Mouse (Mus musculus): Measurements from ENCODE around the gene Asxl2.
"Not testable (repeated sequence)": the region's sequence is repeated elsewhere in the genome, so short reads cannot be mapped to it uniquely, and the experiment has no call there.

The Asxl2 gene

GRCm38 (mm10) chr12:3426530-3427034, at the start of gene Asxl2:
Gene Asxl2 (plus strand): TSS chr12:3426857.
- peak; percentile 98 for DNase-seq (ENCODE audit: low read depth, low spot score)

- DNase-seq (ENCODE audit: low read depth, low spot score) = no peak
Measured at GRCm38 (mm10) chr12:3377190-3377589, 49.5 kb upstream of the Asxl2 start.

GRCm38 (mm10) chr12:3377755-3378154, 48.9 kb upstream of the Asxl2 start:
- no peak for DNase-seq (ENCODE audit: low read depth, low spot score)

GRCm38 (mm10) chr12:3384860-3385259, 41.8 kb upstream of the Asxl2 start:
- no peak for DNase-seq (ENCODE audit: low read depth, low spot score)

DNA sequence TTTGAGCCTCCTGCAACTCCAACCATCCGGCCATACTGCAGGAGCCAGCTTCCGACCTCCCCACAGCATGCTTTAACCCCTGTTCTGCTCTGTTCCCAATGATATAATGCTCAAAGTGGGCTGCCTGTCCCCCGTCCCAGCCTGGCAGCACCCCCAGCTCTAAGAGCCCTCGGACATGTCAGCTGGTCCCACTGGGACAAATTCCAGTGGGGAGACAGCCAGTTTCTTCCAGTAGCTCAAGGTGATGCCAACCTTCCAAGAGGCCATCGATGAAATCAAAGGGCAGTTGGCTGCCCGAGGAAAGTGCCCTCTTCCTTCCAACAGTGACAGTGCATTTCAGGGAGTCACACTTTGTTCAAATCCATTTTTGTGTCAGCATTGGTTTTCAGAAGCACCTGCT, 41.4 kb upstream of the Asxl2 start:
- no peak for DNase-seq (ENCODE audit: low read depth, low spot score)

DNA sequence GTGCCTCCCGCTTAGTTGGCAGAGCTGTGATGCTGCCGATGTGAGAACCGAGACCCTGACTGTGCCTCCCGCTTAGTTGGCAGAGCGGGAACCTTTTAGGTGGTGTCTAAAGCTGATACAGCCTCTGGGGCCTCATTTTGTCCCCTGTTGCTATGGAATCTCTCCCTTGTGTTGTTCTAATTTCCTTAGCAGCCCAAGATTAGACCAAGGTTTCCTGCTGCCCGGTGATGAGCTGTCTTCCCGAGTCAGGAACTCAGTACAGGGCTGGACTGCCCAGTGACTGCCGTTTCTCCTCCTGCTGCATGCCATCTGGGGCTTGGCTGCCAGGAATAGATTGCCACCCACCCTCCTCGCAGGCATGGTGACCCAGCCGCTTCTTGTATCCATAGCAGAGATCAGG, 40.7 kb upstream of the Asxl2 start:
- DNase-seq (ENCODE audit: low read depth, low spot score) = no peak

DNA sequence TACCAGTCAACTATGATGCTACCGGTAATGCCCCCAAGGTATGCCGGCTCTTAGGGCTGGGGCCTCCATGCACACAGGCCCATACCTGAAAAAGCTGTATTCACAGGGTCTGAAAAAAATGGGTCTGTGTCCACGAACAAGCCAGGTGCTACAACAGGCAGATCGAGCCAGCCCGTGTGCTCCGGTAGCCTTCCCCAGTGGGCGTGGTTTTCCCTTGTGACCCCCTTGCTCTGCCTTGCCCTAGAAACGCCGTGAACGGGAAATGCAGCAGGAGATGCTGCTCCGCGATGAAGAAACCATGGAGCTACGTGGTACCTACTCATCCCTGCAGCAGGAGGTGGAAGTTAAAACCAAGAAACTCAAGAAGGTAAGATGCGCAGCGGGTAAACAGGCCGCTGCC, 38.8 kb upstream of the Asxl2 start:
- no peak for DNase-seq (ENCODE audit: low read depth, low spot score)

- peak; percentile 44 for DNase-seq (ENCODE audit: low read depth, low spot score)
Measured at GRCm38 (mm10) chr12:3389394-3389793, 37.3 kb upstream of the Asxl2 start.

DNA sequence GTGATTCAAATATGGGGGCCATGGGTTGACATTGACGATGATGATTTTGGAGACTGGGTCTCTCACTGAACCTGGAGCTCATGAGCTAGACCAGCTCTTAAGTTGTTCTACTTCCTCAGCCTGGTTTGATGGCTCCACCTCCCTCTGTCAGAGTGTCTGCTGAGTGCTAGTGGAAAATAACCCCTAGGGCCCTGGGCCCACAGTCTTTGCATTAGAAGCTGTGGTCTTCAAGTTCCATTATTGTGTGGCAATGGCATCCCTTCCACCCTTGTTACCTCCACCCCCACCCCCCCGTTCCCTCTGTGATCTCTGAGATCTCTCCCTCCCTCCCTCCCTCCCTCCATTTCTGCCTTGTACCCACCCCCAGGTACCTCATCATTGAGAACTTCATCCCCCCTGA, 36.6 kb upstream of the Asxl2 start:
- no peak for DNase-seq (ENCODE audit: low read depth, low spot score)

DNA sequence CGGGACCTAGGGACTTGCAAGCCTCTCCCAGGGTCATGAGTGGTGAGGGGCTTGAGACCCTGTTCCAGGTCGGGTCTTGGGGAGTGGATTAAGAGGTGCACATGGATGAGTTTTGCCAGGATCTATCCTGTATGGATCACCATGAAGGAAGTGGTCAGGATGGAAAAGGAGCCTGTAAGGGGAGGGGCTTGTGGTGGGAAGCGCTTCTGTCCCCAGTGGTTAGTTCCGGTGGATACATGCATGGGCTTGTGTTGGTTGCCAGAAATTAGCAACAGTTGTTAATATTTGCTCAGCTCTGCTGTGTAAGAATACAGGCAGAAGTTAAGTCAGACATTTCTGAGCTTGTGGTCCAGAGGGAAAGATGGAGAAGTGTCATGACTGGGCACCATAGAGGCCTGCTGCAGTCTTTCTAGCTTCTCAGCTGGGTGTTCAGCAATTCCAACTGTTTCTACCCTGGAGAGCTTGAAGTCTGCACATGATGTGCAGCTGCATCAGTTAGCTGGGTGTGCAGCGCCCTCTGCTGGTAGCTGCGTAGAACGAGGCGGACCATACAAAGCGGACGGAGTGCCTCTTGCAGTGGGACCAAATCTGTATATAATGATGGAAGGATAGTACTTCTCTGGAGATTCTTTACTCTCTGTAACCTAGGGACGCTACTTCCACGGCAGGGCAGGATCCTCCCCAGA, 35.9 kb upstream of the Asxl2 start:
- peak; percentile 56 for DNase-seq (ENCODE audit: low read depth, low spot score)

DNA sequence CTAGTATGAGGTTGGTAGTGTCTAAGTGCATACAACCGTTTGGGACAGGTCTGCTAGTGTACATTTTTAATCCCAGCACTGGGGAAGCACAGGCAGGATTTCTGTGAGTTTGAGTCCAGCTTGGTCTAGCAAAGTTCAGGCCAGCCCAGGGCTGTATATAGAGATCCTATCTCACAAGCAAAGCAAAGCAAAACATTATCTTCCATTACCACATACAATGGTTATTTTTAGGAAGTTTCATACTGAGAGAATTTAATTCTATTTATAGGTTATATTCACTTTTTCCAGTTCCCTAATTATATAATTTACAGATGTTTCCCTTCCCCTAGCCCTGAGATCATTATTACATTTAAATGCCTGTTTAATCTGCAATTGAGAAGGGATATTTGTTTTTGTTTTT, 35.4 kb upstream of the Asxl2 start:
- no peak for DNase-seq (ENCODE audit: low read depth, low spot score)

DNA sequence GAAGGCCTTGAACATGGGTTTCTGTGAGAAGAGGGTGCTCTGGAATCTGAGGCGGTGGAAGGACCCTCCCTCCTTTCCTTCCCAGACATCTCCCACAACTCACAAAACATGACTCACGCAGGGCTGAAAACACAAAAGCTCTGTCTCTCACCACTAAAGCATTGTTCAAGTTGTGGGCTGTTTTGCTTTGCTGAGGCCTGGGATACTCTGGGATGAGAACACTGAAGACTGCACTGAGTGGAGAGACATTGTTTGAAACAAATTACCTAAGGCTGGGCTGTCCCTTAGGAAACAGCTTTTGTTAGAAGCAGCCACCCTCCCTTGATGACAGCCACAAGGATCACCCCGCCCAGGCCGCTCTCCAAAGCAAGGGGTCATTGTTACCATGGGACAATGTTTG, 33.5 kb upstream of the Asxl2 start:
- DNase-seq (ENCODE audit: low read depth, low spot score) = no peak

- no peak for DNase-seq (ENCODE audit: low read depth, low spot score)
Measured at GRCm38 (mm10) chr12:3396931-3397330, 29.7 kb upstream of the Asxl2 start.

DNA sequence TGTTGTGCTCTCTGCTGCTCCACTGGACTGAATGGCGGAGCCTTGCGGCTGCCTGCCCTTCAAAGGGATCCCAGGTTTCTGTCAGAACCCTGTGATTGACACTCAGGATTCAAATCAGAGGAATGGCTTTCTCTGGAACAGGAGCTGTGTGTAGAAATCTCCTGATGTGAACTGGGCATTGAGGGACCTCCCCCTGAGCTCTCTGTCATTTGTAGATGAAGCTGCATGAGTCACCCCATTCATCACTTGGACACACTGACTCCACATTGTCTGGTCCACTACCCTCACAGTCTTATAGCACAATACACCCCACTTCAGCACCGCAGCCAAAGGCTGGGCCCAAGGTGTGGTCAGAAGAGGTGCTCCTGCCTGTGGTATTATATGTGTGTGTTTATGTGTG, 21.0 kb upstream of the Asxl2 start:
- not testable (repeated sequence) for DNase-seq (ENCODE audit: low read depth, low spot score)

DNA sequence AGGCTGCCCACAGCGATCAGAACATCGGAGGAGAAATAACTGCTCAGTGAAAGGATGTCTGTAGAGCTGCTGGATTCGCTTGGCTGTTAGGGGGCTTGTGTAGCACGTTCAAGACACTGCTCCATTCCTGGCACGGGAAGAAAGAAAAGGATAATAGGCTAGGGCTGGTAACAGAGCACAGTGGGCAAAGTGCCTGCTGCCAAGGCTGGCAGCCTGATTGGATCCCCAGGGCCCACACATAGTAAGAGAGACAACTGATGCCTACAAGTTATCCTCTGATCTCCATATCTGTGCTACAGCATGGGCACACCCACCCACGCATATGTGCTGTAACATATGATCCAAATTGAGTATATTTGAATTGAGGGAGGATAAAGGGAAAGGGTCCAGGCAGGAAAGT, 20.1 kb upstream of the Asxl2 start:
- DNase-seq (ENCODE audit: low read depth, low spot score) = no peak

DNA sequence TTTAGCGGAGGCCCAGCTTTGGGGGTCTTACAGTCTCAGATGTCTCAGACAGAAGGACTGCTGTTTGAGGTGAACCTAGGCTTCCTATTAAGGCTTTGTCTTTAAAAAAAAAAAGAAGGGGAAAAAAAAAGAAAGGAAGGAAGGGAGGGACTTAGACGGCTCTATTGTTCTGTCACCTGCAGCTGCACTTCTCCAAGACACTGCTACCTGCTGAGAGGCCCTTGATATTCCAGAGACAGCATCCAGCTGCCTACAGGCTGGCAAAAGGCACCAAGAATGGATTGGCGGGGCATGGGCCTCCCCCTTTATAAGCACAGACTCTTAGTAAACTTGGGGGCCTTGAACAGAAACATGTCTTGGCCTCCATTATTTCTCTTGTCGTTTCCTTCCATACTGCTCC, 11.7 kb upstream of the Asxl2 start:
- no peak for DNase-seq (ENCODE audit: low read depth, low spot score)

- no peak for DNase-seq (ENCODE audit: low read depth, low spot score)
Measured at GRCm38 (mm10) chr12:3418761-3419160, 7.9 kb upstream of the Asxl2 start.

- DNase-seq (ENCODE audit: low read depth, low spot score) = no peak
Measured at GRCm38 (mm10) chr12:3420519-3420918, 6.1 kb upstream of the Asxl2 start.

DNA sequence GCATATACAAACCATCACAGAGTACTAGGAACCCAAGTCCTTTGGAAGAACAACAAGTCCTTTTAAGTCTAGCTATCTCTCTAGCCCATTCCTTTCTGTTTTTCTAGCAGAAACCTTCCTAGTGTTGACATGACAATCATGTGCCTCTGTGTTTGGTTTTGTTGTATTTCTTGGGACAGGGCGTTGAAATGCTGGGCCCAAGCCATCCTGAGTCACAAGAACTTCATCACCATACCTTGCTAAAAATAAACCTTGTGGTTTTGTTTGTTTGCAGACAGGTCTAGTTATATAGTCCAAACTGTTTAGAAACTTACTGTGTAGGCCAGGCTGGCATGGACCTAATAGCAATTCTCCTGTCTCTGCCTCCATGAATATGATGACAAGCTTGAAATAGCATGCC, 3.9 kb upstream of the Asxl2 start:
- no peak for DNase-seq (ENCODE audit: low read depth, low spot score)

GRCm38 (mm10) chr12:3424179-3424578, 2.5 kb upstream of the Asxl2 start:
- no peak for DNase-seq (ENCODE audit: low read depth, low spot score)

DNA sequence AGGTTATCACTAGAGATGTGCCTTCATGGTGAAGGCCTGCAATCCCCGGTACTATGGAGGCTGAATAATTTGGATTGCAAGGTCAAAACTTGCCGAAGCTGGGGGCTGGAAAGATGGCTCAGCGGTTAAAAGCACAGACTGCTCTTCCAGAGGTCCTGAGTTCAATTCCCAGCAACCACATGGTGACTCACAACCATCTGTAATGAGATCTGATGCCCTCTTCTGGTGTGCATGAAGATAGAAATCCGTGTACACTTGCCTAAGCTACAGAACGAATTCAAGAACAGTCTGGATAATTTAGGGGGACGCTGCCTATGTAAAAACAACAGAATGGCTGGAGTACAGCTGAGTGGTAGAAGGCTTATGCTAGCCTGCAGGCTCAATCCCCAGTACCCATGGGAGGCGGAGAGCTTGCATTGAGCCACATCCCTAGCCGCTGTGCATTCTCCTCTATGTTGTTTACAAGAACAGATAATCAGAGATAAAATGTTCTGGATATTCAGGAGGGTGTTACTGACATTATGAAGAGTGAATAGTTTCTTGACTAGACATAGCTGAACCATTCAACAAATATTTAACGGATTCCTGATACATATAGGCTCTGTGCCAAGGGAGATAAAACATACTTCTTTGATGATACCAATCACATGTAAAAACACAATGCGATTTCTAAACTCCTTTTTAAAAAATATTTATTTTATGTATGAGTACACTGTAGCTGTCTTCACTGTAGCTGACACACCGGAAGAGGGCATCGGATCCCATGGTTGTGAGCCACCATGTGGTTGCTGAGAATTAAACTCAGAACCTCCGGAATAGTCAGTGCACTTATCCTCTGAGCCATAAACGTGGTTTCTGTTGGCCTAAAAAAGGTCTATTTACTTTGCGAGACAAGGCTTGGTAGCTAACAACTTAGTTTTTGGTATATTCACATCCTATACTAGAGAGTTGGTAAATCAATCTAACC, 999 bp upstream of the Asxl2 start:
- peak; percentile 16 for DNase-seq (ENCODE audit: low read depth, low spot score)

- peak; percentile 71 for DNase-seq (ENCODE audit: low read depth, low spot score)
Measured at GRCm38 (mm10) chr12:3427067-3427889, 621 bp downstream of the Asxl2 start.

Data from c-Kit-negative CD71-positive TER-119-positive erythroid progenitor cells, embryonic 14.5 days (primary cell).